Mouse (Mus musculus): ENCODE measurements around the gene Hpf1. TPM values are rescaled to one million over a fixed set of nuclear protein-coding genes. Genes with fewer than 3 reads are reported as not detected.

The Hpf1 gene
- polyA plus RNA-seq (2015; fragmentation: Nextera tagmentation; extraction: Ambion mirVana) = 89.9 and 93.2 TPM in 2 replicates

GRCm38 (mm10) chr8:60889843-60890519 is at the start of gene Hpf1:
TSS of gene Hpf1 (plus strand) at chr8:60890418.

Other genes starting within 250 kb of the Hpf1 start
- 72.4 and 76.0 TPM in 2 replicates for gene Clcn3, start 92.9 kb downstream of the Hpf1 start, polyA plus RNA-seq (2015; fragmentation: Nextera tagmentation; extraction: Ambion mirVana)
- gene Nek1, start 102.8 kb downstream of the Hpf1 start, polyA plus RNA-seq (2015; fragmentation: Nextera tagmentation; extraction: Ambion mirVana) = 23.7 and 24.2 TPM in 2 replicates

Data from neural tube, postnatal 0 days (tissue).